8 mouse cellular contexts compared by ENCODE assay signal in the genomic region with DNA sequence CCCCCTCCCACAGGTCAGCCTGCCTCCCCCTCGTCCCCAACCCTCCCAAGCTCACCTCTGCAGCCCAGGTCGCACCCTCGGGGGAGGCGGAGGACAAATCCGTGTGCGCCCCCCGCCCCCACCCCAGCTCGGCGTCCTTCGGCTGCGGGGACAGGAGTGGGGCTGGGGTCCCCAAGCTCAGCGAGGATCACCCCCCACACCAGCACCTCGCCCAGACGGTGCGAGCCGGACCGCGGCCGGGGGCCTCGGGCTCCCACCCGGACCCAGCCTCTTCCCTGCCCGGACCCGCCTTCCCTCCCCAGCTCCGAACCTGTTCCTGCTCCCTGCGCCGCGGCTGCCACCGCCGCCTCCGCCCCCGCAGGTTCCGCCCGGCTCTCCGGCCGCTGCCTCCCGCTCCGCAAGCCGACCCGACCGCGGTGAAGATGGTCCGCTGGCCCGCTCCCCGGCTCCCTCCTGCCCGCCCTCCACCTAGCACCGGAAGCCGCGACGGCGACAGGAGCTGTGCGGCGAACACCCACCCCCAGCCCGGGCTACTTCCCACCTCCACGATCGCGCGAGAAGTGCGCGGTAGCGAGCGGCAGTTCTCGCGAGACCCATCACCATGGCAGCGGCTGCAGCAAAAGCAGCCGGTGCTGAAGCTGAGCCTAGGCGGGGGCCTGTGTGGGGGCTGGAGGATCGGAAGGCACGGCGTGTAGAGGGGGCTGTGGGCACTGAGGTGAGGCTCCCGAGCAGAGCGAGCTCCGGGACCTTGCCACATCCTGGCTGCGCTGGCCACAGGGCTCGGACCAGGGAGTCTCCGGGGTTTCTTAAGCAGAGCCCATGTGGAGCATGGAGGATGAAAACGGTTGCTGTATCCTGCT. TPM values are rescaled to one million over a fixed set of nuclear protein-coding genes. Genes with fewer than 3 reads are reported as not detected.
DNase-seq lines count a peak whose midpoint lies in the region; ATAC-seq lines count a peak whose summit lies in the region.

A gene (minus strand): TSS at position 545 of the 860 bp plus-strand sequence.

- peak within 1 kb of the TSS; percentile 98 for H3K9ac ChIP-seq in hindbrain, embryonic 13.5 days

- H3K27me3 ChIP-seq in hindbrain, embryonic 13.5 days = peaks cover 32% of the 10 kb centered on the region

- DNase-seq in NIH3T3 (ENCODE audit: low read depth) = peak; percentile 97
- peak; percentile 97 to 98 for DNase-seq in cerebellum, postnatal 10 days
- peak; percentile 93 to 96 for DNase-seq in frontal cortex, postnatal 14 days (ENCODE audit: low spot score in 2 of 2)
- DNase-seq in layer of hippocampus, postnatal 25 days (ENCODE audit: extremely low spot score in 1 of 2, low spot score in 1 of 2) = peak; percentile 92 to 93
- peak; percentile 97 for DNase-seq in lung, postnatal 25 days (ENCODE audit: low spot score)
- peak; percentile 98 for DNase-seq in retina, embryonic 14.5 days (ENCODE audit: low spot score)
- DNase-seq in thymus, postnatal 4 days = peak; percentile 98

- peak within 1 kb of the TSS; percentile 77 for H3K4me2 ChIP-seq in hindbrain, embryonic 13.5 days

- WGBS in hindbrain, embryonic 13.5 days = 1% methylated on average over 73 of the region's 76 CpGs

- peaks cover 30% of the 10 kb centered on the region for H3K36me3 ChIP-seq in hindbrain, embryonic 13.5 days

- ATAC-seq in hindbrain, embryonic 13.5 days (ENCODE audit: low FRiP score) = peak; percentile 96

- H3K9me3 ChIP-seq in hindbrain, embryonic 13.5 days = no peaks in the 10 kb centered on the region

- H3K27ac ChIP-seq in hindbrain, embryonic 13.5 days = peak within 1 kb of the TSS; percentile 96

- peaks cover 27% of the 10 kb centered on the region for H3K4me1 ChIP-seq in hindbrain, embryonic 13.5 days (replicated peaks)

- H3K4me3 ChIP-seq in hindbrain, embryonic 13.5 days = peak within 1 kb of the TSS; percentile 97

RNA-seq across cellular contexts. Expression of the gene that starts here (rescaled TPM):
- 68.4 and 71.7 TPM in 2 replicates for polyA plus RNA-seq in hindbrain, embryonic 13.5 days (2015; fragmentation: Nextera tagmentation; extraction: Ambion mirVana)
- total RNA-seq in layer of hippocampus, postnatal 25 days (2021) = 100 to 1,000 TPM; 759 to 832 TPM

Comparison
In these comparisons a context has a peak if more than half of its experiments do, and no peak if none do; other contexts are left out.
1. Peak in every context shown above with its lines: DNase-seq, ATAC-seq, H3K4me3 ChIP-seq and H3K27ac ChIP-seq.